Mouse (Mus musculus): ENCODE measurements around the gene Mark1. TPM values are rescaled to one million over a fixed set of nuclear protein-coding genes. Genes with fewer than 3 reads are reported as not detected.

The Mark1 gene
- total RNA-seq (2017): not detected in 2 replicates

DNA sequence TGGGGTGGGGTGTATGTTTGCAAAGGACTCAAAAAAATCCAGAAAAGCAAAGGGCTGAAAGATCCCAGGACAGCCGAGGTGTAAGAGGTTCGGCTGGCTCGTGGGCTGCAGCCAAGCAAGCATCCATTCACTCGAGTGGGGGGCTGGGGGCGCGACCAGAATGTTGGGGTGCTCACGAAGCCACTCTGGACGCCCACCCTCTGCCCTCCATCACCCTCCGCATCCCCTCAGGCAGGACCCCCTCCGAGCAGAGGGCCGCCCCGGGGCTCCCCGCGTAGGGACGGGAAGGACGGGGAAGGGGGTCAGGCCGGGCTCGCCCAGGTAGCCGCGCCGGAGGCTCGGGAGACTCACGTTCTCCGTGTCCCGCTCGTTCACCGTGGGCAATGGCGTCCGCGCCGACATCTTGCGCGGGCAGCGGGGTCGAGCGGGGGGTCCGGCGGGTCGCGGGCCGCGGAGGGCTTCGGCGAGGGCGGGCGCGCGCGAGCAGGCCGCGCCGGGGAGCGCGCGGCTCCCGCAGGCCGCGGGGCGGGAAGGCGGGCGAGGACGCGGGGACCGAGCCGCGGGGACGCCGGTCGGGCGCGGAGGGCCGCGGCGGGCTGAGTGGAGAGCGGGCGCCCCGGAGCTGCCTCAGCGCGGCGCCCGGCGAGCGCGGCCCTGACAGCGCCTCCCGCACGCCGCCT, at the start of gene Mark1:
TSS of gene Mark1 (minus strand) at position 500 of the 680 bp plus-strand sequence.
- no peak for ATAC-seq (replicated peaks in 1 of 2; ENCODE audit: insufficient read depth in 1 of 2, low FRiP score in 2 of 2, low TSS enrichment in 1 of 2, low read depth in 1 of 2, poor library complexity in 2 of 2, severe bottlenecking in 2 of 2)

DNA sequence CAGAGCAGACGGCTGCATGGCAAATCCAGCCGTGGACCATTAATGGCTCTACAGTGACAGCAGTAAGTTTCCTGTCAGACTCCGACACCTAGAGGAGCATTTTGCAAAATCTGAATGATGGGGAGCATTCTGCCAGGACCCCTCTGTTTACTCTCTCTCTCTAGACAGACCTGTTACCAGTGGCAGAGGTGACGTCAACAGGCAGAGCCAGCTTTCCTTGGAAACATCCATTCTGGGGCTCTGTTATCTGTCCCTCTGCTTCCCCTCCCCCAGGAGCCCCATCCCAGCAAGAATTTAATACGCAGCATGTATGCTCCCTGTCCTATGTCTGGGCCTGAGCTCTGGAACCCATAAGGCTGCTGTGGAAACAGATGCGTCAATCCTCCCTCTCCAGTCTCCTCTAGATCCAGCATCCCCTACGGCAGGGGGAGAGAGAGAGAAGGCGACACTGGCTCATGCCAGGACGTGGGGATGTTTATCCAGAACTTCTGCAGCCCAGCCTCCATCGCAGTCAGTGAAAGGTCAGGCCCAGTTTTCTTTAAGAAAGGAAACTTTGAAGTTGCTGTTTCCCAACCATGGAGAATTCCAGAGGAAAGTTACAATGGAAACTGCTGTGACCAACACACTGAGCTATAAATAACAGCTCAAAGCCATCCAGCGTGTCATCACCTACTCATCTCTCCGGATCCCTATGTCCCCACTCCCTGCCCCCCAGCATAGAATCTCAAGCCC, 48.3 kb upstream of the Mark1 start:
- no peak for ATAC-seq (replicated peaks in 1 of 2; ENCODE audit: insufficient read depth in 1 of 2, low FRiP score in 2 of 2, low TSS enrichment in 1 of 2, low read depth in 1 of 2, poor library complexity in 2 of 2, severe bottlenecking in 2 of 2)

DNA sequence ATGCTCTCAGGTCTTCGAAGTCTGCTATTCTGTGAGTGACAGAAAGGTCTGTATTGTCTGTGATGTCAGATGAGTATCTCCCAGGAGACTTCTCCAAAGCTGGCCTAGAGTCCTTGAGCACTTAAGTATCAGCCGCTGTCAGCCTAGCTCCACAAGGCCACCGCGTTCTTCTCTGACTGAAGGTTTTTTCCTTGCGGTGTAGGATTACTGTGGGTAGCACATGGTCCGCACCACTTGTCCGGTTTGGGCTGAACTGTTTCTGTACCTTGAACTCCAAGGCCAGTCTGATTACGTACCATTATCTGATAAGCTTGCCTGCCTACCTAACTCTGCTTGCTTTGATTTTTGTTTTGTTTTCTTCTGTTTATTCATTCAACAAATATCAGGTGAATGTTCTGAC, 47.1 kb upstream of the Mark1 start:
- ATAC-seq (replicated peaks in 1 of 2; ENCODE audit: insufficient read depth in 1 of 2, low FRiP score in 2 of 2, low TSS enrichment in 1 of 2, low read depth in 1 of 2, poor library complexity in 2 of 2, severe bottlenecking in 2 of 2): no peak

DNA sequence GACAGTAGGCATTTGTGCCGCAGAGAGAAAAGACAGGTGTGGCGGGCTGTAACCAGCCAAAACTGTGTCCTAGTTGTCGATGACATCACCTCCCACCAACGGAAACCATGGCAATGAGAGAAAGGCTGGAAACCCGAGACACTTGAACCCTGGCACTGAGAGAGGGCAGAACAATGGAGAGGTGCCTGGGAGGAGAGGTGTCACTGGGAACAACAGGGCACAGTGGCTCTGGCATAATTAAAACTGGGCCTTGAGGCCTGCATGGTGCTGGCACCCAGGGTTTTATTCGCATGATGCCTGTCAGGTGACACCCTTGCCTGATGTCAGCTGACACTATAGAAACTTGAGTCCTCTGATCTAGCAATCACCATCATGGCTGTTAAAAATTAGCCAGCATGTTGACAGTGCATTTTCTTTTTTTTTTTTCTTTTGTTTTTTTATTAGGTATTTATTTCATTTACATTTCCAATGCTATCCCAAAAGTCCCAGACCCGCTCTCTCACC, 38.9 kb upstream of the Mark1 start:
- ATAC-seq (replicated peaks in 1 of 2; ENCODE audit: insufficient read depth in 1 of 2, low FRiP score in 2 of 2, low TSS enrichment in 1 of 2, low read depth in 1 of 2, poor library complexity in 2 of 2, severe bottlenecking in 2 of 2): no peak

DNA sequence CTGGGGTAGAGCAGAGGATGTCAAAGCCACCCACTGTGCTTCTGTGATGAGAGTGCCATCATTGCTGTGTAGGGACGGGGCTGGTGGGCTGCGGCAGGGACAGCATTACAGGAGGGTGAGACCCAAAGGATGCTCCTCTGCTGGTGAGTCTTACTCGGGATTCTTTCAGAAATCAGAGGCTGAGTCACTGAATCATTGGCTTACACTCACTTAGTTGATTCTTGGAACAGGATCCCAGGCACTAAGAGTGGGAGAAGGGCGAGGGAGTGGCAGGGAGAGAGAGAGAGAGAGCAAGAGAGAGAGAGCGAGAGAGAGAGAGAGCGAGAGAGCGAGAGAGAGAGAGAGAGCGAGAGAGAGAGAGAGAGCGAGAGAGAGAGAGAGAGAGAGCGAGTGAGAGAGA, 31.2 kb upstream of the Mark1 start:
- no peak for ATAC-seq (replicated peaks in 1 of 2; ENCODE audit: insufficient read depth in 1 of 2, low FRiP score in 2 of 2, low TSS enrichment in 1 of 2, low read depth in 1 of 2, poor library complexity in 2 of 2, severe bottlenecking in 2 of 2)

DNA sequence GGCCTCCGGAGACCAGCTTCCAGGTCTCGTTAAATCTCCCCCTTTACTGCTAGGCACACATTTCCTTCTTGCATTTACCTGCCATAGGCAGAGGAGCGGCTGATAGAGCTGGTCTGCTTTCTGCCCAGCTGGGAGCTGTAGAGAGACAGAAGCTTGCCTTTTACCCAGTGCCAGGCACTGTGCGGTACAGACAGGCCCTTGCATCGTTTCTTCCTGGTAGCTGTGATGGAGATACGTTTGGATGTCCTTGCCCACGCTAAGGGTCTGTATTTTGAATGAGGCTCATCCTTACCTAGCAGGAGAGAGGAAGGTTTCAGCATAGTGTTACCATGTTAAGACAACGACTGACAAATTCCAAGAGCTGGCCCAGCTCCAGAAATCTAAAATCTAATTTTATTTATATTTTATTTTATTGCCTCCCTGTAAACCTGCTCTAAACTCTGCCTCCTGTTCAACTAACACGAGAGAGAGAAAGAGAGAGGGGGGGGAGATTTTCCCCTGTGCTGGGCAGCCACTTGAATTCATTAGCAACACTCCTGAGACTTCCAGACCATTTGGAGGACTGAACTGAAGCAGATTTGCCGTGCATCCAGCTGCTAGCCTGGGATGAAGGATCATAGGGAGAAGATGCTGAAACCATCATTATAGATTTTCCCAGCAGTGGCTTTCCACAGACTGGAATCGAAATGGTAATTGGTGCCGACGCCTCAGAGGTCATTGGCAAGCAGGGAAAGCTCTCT, 21.2 kb upstream of the Mark1 start:
- ATAC-seq (replicated peaks in 1 of 2; ENCODE audit: insufficient read depth in 1 of 2, low FRiP score in 2 of 2, low TSS enrichment in 1 of 2, low read depth in 1 of 2, poor library complexity in 2 of 2, severe bottlenecking in 2 of 2): no peak

DNA sequence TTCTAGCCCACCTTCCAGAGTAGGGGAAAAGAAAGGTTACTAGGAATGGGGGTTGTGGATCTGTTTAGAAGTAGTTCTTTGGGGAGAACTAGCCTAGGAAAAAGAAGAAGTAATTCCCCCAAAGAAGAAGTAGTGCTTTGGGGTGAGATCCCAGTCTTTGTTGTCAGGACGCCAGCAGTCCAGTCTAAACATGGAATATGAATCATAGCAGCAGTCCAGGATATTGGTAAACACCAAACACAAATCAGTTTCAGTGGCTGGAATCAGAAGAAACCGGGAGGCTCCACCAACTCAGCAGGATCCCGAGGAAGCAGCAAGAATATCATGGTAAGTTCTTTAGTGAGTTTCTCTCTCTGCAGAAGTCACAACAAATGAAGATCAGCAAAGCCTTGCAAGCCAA, 13.2 kb upstream of the Mark1 start:
- no peak for ATAC-seq (replicated peaks in 1 of 2; ENCODE audit: insufficient read depth in 1 of 2, low FRiP score in 2 of 2, low TSS enrichment in 1 of 2, low read depth in 1 of 2, poor library complexity in 2 of 2, severe bottlenecking in 2 of 2)

DNA sequence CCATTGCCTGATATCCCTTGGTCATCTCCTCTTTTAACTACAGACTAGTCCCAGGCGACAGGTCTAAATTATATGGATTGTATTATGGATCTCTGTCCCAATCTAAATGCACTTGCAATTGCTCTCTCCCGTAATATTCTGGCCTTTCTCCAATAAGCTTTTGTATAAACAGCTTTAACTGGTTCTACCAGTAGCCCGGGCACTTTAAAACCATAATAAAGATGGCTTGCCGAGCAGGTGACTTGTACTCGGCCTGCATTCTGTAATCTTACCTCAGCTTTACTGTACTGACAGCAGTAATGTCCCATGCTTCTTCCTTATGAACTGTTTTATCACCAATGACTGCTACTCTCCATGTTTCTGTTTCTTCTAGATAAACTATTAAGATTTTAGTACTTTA, 7.7 kb upstream of the Mark1 start:
- no peak for ATAC-seq (replicated peaks in 1 of 2; ENCODE audit: insufficient read depth in 1 of 2, low FRiP score in 2 of 2, low TSS enrichment in 1 of 2, low read depth in 1 of 2, poor library complexity in 2 of 2, severe bottlenecking in 2 of 2)

DNA sequence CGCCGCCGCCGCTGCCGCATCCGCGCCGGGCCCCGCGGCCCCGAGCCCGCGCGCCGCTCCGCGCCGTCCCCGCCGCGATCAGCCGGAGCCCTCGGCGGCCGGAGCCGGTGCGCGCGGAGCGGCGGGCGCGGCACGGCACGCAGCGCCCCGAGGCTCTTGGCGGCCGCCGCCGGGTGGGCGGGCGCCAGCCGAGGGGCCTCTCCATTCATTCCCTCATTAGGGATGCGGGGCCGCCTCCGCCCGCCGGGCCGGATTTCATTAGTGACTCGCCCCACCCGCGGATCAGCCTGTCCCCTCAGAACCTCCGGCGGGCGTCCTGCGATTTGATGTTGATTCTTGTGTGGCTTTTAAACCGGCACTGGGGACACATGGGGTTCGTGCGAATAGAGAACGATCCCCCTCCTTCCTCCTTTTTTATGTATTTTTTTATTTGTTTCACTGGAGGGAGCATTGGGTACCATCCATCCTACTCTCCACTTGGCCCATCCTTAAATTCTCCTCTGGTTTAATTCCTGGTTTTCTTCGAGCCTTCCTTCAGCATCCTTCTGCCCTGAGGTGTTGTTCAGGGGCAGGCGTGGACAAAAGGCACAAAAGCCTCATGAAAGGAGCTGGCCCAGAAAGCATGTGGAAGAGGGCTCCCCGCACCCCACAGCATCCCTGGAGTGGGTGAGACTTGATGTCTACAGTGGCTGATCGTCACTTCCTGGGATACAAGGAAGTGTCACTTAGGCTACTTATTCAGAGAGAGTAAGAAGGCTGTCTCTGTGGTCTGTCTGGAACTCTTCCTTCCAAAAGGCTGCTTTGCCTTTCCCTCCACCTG, 620 bp upstream of the Mark1 start:
- no peak for ATAC-seq (replicated peaks in 1 of 2; ENCODE audit: insufficient read depth in 1 of 2, low FRiP score in 2 of 2, low TSS enrichment in 1 of 2, low read depth in 1 of 2, poor library complexity in 2 of 2, severe bottlenecking in 2 of 2)

DNA sequence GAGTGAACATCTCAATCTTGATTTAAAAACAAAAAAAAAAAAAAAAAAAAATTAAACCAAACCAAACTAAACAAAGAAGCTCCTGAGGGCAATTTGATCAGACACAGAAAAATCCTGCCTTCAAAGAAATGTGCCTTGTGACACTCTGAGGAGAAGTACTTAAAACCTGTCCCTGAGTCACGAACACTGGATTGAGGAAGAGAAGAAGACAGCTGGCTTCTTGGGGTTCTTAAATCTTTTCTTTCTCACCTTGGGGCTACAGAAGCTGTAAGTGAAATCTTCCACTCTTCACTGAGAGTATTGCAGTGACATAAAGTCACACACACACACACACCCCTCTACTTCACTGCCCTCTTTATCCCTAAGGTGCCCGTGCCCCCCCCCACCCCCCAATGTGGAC, 739 bp downstream of the Mark1 start:
- no peak for ATAC-seq (replicated peaks in 1 of 2; ENCODE audit: insufficient read depth in 1 of 2, low FRiP score in 2 of 2, low TSS enrichment in 1 of 2, low read depth in 1 of 2, poor library complexity in 2 of 2, severe bottlenecking in 2 of 2)

DNA sequence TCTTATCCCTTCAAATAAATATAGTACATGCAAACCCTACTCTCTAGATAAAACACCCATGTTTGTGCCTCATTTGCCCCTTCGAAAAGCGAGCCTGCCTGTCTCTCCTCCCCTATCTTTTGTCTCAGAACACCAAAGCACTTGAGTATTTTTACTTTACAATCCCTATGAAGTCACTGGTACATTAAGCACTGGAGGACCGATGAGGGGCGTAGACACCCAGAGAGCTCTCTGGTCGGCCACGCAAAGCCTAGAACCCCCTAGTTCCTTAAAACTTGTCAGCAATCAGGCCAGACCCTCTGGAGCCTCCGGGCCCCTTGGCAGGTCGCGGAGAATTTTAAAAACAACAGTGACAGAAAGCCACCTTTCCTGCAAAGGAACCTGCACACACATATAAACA, 1.2 kb downstream of the Mark1 start:
- no peak for ATAC-seq (replicated peaks in 1 of 2; ENCODE audit: insufficient read depth in 1 of 2, low FRiP score in 2 of 2, low TSS enrichment in 1 of 2, low read depth in 1 of 2, poor library complexity in 2 of 2, severe bottlenecking in 2 of 2)

DNA sequence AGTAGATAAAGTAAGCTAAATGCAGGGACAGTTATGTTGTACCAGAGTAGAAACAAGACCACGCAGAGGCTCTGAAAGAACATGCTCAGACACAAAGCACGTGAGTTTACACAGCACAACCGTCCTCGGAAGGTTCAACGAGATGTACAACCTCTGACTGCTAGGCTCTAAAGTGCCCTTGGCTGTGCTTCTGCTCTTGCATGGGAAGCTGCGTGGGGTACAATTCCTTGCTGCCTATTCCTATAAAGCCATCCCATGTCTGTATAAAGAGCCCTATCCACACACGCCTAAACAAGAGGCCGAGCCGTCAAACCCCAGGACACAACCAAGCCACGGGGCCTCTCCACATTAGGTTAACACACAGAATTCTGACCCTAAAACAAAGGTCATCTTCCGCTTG, 1.9 kb downstream of the Mark1 start:
- ATAC-seq (replicated peaks in 1 of 2; ENCODE audit: insufficient read depth in 1 of 2, low FRiP score in 2 of 2, low TSS enrichment in 1 of 2, low read depth in 1 of 2, poor library complexity in 2 of 2, severe bottlenecking in 2 of 2): no peak

DNA sequence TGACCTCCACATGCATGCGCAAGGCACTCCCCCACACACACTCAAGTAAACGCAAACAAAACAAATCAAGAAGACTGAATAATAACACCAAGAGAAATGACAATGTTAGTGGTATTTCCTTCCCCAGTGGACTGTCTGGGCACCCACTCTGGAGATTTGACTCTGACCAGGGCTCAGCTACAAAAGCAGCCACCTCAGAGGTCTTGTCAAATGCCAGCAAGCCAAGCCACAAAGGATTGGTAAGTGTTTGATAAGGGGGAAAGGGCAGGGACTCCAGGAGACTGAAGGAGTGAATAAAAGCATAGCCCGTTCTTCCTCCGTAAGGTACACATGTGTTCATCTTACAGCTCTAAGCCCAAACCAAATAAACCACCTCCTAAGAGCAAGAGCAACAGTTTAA, 4.0 kb downstream of the Mark1 start:
- no peak for ATAC-seq (replicated peaks in 1 of 2; ENCODE audit: insufficient read depth in 1 of 2, low FRiP score in 2 of 2, low TSS enrichment in 1 of 2, low read depth in 1 of 2, poor library complexity in 2 of 2, severe bottlenecking in 2 of 2)

DNA sequence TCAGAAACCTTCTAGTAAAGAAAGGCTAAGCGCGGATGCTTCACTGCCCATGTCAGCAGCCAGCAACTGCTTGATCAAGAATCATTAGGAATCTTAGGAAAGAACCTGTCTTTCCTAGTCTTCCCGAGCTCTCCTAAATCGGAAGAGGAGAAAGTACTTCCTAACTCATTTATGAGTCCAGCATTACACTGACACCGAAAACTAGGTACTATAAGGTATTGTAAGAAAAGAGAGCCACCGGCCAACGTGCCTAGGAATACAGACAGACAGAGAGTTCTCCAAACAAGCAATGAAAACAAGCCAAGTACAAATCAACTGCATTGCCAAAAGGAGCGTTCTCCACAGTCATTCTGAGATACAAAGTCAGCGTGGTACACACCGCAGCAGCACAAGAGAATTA, 8.2 kb downstream of the Mark1 start:
- ATAC-seq (replicated peaks in 1 of 2; ENCODE audit: insufficient read depth in 1 of 2, low FRiP score in 2 of 2, low TSS enrichment in 1 of 2, low read depth in 1 of 2, poor library complexity in 2 of 2, severe bottlenecking in 2 of 2): no peak

DNA sequence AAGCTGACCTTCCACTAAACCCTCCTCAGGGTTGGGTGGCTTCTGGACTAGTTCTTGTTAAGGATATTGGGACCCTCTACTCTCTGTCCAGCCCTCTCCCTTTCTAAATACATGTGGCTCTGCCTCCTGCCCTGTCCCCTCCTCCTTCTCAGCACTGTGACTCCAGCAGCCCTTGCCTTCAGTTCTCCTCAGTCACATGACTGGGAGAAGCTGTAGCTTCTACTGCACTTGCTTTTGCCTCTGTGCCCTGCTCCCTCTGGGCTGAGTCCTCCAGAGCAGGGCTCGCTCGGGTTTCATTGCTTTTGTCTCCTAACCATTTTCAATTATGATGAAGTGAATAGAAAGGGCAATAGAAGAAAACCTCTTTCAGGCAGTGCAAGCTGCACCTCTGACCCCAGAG, 12.6 kb downstream of the Mark1 start:
- no peak for ATAC-seq (replicated peaks in 1 of 2; ENCODE audit: insufficient read depth in 1 of 2, low FRiP score in 2 of 2, low TSS enrichment in 1 of 2, low read depth in 1 of 2, poor library complexity in 2 of 2, severe bottlenecking in 2 of 2)

DNA sequence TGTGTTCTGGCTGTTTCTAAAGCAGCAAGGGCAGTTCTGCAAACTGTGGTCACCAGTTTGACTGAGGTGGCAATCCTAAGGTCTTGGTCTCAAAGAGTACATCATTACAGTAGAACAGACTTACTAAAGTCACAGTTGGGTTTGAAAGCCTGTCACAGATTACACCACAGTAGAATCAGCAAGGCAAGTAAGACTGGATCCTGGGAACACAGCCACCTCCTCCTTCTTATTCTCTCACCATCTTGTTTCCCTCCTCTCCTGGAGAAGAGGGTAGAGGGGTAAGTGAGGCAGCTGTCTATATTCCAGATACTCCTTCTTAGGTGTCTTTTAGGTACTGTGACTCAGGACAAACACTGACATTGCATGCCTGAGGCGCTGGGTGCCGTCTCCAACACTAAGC, 14.6 kb downstream of the Mark1 start:
- ATAC-seq (replicated peaks in 1 of 2; ENCODE audit: insufficient read depth in 1 of 2, low FRiP score in 2 of 2, low TSS enrichment in 1 of 2, low read depth in 1 of 2, poor library complexity in 2 of 2, severe bottlenecking in 2 of 2): no peak

DNA sequence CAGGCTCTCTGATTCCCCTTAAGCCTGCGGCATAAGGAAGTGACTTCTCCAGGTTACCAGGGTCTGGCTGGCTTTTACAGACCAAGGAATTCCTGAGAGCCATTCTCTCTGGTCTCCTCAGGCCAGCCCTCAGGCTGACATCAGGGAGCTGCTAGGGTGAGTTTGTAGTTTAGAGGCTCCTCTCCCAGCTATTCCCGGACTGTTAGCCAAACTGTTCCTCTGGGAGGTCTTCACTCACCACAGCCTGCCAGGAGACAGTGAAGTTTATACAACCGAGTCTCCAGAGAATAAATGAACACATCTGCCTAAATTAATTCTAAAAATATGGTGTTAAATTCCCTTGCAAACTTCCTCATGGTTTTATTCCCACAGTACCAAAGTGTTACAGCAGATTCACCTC, 15.6 kb downstream of the Mark1 start:
- no peak for ATAC-seq (replicated peaks in 1 of 2; ENCODE audit: insufficient read depth in 1 of 2, low FRiP score in 2 of 2, low TSS enrichment in 1 of 2, low read depth in 1 of 2, poor library complexity in 2 of 2, severe bottlenecking in 2 of 2)
